Mouse (Mus musculus) layer of hippocampus, adult 9-10 months (tissue): ENCODE results near the gene Shd.
A peak's percentile ranks its signal among the peaks of the same experiment; 100 is the strongest.

Experiments
- DNase-seq: peaks from one replicate; pipeline ENCODE4 v3.0.0; 2022; ENCODE audit warnings: low spot score

Shd gene

DNA sequence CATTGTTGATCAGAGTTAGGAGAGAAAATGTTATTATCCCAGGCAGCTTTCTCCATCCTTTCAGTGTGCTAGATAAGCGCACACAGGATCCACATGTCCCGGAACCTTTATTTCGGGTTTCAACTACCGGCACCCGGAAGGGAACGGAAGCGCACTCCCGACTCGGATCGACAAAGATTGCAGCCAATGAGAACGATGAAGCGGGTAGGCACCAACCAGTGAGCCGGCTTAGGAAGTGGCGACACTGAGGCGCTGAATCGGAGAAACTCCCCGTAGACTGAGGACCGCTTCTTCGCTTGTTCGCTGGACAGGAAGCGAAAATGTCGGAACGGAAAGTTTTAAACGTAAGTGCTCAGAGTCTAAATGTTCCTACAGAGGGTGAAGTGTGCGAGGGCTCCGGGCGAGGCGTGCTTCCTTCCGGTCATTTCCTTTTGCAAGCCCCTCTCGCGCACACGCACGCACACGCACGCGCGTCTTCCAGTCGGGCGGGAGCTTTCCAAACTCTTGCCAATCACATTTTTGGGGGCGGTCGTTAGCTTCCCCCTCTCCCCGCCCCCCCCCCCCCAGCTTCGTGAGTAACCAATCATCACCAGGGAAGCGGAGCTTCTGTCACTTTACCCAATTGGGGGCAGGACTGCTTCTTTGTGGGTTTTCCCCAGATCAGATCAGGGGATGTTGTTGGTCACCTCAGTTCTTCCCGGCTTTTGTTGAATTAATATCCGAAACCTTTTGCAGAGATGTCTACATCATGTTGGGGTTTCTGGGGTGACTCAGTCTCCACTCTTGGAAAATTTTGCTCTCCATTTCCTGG is 11.1 kb upstream of the Shd start, which contains the start of gene Yju2:
Gene Yju2 (plus strand): TSS at position 182 of the 811 bp plus-strand sequence.
- peak; percentile 93 for DNase-seq

DNA sequence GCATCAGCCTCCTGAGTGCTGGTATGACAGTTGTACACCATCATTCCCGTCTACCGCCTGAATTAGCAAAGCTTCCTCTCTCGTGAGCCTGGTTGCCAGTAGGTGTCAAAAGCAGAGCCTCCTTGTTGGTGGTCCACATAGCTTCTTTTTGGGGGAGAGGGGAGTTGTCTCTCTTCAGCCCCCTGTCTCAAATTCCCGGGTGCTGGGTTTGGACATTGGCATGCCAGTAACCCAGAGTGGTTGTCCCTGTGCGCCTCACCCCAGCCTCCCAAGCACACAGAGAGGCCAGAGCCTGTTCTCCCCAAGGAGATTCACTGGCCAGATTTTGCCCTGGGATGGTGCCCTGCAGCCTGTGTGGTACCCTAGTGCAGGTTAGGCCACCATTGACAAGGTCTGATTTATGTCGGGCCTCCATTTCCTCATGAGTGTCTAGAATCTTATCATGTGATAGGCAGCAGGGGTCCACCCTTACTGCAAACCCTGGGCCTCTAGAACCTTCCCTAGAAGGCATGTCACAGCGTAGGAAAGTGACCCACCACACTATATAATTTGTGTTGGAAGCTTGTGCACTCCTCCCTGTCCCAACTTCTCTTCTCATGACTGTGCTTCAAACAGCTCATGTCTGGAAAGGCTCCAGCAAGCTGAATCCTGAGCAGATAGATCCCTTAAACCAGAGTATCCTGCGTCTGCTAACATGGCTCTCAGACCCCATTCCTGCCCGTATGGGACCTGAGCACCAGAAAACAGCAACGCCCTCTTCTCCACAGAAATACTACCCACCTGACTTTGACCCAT is 10.1 kb upstream of the Shd start:
- no peak for DNase-seq

DNA sequence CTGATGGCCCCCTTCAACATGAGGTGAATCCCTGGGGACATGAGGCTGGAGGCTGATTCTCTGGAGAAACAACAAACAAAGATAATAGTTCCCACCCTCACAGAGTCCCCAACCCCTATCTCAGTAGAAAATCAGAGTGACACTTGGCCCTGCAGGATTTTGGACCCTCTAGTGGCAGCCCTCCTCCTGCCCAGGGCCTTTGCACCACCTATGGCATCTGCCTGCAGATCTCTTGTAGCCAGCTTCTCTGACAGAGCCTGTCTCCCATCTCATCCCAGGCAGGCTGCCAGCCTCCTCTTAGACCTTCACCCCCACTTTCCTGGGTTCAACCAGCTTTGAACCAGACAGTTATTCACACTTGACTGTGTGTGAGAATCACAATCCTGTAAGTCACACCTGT is 9.5 kb upstream of the Shd start:
- DNase-seq = no peak

DNA sequence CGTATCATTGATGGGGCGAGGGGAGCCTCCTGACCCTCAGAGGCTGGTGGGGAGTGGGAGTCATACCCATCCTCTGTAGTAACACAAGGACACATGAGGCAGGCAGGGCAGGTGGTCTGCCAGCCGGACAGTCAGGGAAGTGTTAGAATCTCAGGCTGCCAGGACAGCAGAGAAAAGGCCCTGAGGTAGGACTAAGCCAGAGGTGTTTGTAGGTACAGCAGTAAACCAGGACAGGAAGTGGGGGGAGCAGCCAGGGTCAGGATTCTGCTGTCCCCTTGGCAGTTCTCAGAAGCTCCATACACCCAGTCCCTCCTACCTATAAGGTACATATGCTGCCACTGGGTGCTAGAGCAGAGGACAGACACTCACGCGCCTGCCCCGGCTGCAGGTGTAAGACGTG is 8.6 kb upstream of the Shd start:
- no peak for DNase-seq

DNA sequence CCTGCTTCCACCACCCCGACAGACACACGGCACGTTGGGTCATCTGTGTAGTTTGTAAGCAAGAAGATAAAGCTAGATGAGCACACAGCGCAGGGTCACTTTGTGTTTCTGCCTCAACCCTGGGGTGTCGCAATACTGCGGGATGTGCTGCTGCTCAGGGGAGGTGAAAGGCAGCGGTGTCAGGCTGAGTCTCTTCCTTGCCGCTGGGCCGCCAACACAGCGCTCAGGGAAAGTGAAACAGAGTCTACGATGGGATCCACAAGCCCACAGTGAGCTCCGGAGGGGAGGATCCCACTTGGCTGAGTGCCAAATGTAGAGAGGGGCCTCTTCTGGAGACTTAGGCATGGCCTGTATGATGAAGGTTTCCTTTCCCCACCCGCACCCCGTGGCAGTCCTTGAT is 7.1 kb upstream of the Shd start:
- no peak for DNase-seq

DNA sequence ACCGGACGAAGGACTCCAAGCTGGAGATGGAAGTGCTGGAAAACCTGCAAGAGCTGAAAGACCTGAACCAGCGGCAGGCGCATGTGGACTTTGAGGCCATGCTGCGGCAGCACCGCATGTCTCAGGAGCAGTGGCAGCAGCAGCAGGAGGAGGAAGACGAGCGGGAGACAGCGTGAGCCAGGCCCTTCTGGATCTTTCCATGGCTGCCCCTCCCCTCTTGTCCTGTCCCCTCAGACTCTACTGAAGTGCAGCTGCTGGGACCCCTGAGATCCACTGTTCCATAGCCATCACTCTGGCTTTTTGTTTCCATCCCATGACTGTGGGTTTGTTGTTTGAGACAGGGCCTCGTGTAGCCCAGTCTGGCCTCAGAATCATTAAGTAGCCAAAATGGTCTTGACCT is 5.8 kb upstream of the Shd start:
- DNase-seq = no peak

DNA sequence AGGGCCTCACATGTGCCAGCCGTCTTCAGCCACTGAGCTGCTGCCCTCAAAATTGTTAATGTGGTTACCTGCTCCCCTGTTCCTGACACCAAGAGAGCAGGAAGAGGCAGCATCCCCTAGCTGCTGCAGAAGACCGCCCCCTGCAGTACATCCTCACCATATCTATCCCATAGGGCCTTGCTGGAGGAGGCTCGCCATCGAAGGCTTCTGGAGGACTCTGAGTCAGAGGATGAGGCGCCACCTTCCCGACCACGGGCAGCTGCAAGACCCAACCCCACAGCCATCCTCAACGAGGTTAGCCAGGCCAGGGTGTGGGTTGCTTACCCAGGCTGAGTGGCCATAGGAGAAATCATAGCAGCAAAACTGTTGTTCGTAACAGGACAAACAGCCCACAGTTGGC is 5.3 kb upstream of the Shd start:
- no peak for DNase-seq

DNA sequence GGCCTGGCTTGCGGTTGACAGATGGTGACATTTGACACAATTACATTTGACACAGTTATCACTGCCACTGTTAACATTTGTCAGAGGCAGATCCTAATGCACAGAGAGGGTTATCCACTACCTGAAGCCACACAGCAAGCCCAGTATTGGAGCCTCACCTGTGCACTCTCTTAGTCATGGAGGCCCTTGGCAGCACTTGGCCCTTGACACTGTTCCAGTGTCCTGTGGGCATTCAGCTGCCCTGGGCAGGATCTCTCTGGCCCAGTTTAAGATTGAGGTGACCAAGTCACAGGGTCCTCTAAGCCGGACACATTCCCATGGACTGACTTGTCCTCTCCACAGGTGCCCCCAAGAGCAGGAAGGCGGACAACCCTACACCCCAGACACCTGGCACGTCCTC is 3.1 kb upstream of the Shd start:
- no peak for DNase-seq

DNA sequence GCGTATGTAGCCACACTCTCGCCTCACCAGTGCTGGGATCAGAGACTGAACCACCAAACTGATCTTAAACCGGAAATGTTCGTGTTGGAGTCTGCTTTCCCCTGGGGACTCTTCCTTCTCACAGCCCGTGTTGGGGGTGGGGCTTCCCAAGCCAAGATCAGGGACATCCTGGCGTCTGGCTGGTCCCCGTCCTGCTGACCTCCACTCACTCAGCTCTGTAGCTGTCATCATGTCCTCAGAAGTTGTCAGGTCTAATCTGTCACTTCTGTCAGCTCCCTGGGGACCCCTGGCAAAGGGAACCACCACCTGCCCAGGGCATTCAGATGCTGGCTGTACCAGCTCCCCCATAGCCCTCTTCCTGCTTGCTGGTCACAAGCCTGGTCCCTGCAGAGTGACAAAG is 2.1 kb upstream of the Shd start:
- DNase-seq = no peak

DNA sequence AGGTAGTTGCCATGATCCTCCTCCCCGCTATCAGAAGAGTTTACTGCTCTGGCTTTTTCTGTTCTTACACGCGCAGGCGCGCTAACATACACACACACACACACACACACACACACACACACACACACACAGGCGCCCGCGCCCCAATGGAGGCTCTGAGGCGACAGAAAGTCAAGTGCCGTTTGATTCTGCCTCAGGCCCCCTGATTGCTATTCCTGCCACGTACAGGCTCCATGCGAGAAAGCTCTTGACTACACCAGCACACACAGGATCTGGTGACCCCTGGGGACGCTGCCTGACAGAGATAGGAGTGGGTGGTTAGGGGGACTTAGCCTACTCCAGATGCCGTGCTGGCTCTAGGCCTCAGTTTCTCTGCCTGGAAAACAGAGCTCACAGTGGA is 707 bp upstream of the Shd start:
- no peak for DNase-seq

DNA sequence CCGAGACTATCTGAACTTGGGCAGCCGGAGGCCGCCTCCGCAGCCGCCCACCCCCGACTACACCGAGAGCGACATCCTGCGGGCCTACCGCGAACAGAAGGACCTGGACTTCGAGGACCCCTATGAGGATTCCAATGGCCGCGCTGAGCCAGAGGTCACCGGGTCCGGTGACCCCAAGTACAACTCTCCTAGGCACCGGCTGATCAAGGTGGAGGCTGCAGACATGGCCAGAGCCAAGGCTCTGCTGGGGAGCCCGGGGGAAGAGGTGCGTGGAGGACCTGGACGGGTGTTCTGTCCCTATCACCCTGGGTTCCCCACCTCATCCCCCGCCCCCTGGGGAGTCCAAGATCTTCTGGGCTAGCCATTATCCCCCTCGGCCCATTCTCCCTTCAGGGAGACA is 1.2 kb downstream of the Shd start:
- DNase-seq = no peak

DNA sequence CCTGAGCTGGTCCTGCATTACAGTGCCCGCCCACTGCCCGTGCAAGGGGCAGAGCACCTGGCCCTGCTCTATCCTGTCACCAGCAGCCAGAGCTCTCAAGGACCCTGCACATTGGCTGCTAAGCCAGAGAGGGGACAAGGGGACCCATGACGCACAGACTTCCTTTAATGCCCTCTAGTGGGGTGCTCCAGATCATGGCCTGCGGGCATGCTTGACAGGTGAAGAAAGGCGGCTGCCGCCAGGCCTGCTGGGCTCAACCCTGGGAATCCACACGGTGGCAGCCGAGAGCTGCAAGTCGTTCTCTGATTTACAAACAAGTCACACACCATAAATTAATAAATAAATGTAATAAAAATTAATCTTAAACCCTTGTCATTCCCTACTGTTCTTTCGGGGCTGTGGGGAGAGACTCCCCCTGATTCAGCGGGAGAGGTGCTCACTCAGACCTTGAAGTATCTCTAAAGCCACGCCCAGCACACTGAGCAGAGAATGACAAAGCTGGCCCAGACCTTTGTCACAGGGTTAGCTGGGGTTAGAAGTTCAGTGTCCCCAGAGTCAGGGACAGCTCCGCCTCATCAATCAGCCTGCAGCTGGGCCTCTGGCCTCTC is 6.1 kb downstream of the Shd start:
- DNase-seq = no peak

DNA sequence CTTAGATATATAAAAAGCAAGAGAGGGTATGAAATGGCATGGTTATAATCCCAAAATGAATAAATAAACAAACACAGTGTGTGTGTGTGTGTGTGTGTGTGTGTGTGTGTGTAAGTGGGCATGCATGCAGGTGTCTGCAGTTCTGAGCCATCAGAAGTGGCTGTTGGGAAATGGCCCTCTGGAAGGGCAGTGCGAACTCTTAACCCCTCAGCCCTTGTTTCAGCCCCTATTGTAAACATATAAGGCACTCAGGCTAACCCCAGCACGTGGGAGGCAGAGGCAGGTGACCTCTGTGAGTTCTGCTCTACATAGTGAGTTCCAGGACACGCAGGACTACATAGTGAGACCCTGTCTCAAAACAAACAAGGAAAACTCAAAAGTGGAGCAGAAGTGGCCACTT is 7.0 kb downstream of the Shd start:
- DNase-seq = no peak

DNA sequence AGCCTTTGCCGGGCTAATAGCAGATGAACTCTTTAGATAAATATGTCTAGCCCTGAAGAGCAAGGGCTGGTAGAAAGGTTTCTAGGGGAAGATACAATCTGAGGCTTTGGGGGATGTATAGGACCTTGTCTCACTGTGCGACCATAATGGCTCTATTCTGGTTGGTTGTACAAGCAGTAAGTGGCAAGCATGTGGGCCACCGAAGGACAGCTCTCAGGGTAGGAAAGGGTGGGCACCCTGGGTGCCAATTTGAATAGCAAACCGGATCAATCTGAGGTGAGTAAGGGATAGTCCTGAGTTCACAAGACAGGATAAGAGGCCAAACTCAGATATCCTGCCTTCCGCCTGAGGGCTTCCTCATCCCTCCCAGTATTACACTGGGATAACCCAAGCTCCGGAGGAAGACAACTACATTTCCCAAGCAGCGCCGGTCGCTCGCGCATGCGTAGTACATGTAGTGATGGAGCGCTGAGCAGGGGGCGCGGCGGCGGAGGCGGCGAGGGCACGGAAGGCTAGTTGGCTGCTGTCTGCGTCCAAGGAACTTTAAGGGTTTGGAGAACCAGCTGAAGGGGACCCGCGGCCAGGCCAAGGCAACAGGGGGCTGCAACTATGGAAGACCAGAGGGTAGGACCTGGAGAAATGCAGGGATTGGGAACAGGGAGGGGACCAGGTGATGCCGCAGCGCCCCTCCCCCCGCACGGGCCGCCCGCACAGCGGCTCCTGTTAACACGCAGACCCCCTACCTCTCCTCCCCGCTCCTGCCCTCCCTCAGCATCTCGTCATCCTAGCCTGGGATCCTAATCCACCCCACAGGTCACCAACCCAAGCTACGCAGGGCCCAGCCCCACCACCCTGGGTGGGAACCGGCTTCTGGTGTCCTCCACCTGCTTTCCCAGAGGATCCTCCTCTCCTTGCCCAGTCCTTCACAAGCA is 16.0 kb downstream of the Shd start, which contains the start of gene Fsd1:
Gene Fsd1 (plus strand): TSS at position 480 of the 932 bp plus-strand sequence.
- DNase-seq = no peak

DNA sequence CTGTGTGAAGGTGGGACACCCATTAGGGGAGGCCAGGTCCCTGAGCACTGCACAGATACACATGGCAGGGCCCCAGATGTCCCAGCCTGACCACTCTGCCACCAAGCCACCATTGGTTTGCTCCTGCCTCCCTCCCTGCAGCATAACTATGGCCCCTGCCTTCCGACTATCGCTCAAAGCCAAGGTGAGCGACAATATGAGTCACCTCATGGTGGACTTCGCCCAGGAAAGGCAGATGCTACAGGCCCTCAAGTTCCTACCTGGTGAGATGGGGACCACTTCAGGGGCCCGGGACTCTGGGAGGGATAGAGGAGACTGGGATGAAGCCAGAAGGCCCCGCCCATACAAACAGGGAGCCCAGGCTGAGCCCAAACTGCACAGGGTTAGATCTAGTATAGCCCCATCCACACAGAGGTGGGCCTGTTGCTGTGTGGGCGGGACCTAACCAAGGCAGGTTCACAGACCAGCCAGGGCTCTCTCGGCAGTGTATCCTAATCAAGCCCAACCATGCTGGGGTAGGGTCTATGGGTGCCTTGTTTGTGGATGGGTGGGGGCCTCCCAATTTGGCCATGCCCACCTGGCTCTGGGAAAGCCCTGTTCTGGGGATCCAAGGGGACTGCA is 20.1 kb downstream of the Shd start:
- DNase-seq = no peak

DNA sequence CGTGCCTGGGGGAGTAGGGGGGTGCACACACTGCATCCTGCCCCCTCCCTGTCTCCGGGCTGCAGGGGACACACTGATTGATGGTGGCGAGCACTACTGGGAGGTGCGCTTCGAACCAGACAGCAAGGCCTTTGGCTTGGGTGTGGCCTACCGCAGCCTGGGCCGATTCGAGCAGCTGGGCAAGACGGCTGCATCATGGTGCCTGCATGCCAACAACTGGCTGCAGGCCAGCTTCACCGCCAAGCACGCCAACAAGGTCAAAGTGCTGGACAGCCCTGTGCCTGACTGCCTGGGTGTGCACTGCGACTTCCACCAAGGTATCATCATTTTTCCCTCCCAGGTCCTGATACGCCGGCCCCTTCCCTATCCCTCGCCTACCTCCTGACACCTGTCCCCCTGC is 25.7 kb downstream of the Shd start:
- DNase-seq = no peak

DNA sequence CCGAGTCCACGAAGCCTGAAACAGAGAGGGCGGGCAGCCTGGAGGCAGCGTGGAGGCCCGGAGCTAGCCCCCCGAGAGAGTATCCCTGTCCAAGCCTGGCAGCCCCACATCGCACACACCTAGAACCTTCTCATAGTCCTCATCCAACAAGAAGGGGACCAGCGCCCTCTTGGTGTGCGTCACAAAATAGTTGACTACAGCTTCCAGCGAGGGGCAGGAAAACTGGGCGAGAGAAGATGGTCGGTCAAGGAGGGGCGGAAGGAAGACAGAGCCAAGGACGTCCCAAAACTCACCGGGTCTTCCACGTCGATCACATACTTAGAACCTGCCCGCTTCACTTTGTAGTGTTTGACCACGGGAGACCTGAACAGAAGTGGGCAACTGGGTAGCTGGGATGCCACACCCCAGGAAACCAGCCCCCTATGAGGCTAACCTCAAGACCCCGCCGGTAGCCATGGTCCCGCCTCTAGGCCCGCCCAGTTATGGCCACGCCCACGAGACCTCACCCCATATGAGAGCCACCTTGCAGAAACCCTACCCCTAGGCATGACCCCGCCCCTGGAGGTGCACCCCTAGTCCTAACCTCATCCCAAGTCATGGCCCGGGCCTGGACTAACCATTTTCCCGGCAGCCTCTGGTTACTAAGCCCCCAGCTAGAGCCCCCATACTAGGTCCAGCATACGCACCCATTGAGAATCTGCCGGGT is 29.7 kb downstream of the Shd start:
- no peak for DNase-seq

DNA sequence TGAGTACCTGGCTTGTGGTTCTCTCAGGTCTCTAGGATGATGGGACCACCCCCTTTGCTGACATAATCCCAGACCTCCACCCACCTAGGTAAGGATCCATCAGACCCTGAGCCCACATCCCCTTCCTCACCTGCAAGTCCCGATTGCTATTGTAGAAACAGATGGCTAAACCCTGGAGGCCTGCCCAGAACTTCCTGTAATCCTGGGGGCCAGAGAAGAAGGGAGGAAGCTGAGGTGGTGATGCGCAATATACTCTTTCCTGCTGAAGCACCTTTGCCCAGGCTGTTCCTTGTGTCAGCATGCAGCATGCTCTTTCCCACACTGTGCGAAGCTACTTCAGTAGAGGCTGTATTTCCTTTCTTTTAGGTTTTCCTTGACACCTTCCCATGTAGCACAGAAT is 32.7 kb downstream of the Shd start:
- no peak for DNase-seq

DNA sequence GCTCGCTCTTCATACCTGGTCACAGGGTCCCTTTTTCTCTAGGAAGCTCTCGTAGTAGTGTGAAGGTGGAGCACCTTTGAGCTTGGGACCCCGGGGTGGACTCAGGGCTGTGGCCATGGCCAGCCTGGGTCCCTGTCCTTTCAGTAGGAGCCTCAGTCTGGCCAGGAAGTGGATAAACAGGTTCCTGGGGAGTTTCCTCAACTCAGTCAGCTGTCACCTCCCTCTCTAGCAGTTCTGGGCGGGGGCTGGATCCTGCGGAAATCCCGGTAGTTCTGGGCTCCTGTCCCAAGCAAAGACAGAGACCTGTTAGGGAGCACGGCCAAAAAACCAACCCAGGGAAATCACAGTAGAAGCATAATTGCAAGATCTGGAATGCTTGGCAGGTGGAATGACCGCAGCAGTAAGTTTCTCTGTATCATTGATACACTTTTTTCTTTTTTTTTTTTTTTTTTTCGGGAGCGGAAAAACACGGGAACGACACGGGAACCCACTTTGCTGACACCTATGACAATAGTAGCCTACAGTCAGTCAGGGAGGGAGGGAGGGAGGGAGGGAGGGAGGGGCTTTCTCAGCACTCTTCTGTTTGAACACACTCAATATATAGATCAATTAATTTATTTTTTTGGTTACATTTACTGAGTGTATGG is 35.3 kb downstream of the Shd start, which contains the start of the genes Stap2 and Mpnd:
Gene Stap2 (minus strand): TSS at position 170 of the 647 bp plus-strand sequence.
Gene Mpnd (plus strand): TSS at position 297 of the 647 bp plus-strand sequence.
- DNase-seq = no peak

DNA sequence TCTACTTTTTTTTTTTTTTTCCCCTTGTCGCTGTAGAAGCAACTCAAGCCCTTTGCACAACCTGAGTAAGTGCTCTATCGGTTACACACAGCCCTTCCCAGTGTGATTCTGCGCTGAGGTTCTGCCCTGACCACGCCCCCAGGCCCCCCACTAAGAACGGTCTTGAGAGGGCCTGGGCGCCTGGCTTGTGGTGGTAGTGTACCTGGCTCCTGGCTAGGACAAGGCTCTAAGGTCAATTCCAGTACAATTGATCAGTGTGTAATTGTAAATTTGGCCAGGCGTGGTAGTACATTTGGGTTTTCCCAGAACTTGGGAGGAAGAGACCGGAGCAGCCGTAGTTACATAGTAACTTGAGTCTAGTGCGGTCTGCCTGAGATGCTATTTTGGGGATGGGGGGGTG is 36.7 kb downstream of the Shd start:
- no peak for DNase-seq
